Mouse (Mus musculus) neural tube, embryonic 15.5 days (tissue): ENCODE data around the gene Stx19. TPM values are rescaled to one million over a fixed set of nuclear protein-coding genes. Genes with fewer than 3 reads are reported as not detected.

Source experiments
- microRNA-seq: library from miRNA; unstranded; fragments of <30 nt; microRNA quantifications from one replicate; pipeline ENCODE4, GENCODE M21; 2017
- polyA plus RNA-seq: library from polyadenylated mRNA; unstranded; fragments of >200 nt; fragmentation: Nextera tagmentation; extraction: Ambion mirVana; gene quantifications from 2 replicates; pipeline ENCODE4 v1.2.1, GENCODE M21; 2015

Gene Stx19
- polyA plus RNA-seq, 1 experiment from 2014 or later: 0.37 TPM

Small RNA genes lying within 50 kb of the gene (microRNA-seq; reads per million reads assigned to microRNA genes)
- gene Gm25986: not detected

Other genes with a start within 250 kb of the Stx19 start
- gene Nsun3, start 27.9 kb upstream of the Stx19 start, polyA plus RNA-seq: 9.4 TPM in 2 replicates
- gene Arl13b, start 32.4 kb downstream of the Stx19 start, polyA plus RNA-seq: 19.4 and 20.6 TPM in 2 replicates
- gene Pros1, start 39.6 kb downstream of the Stx19 start, polyA plus RNA-seq: 13.9 and 20.3 TPM in 2 replicates